Mouse (Mus musculus) left cerebral cortex, adult 11 months (tissue): ENCODE measurements at regions not wholly inside any gene's neighbourhood (a gene's known extent, or its start where the extent isn't known, plus 50 kb on each side); places are given as distances from the start of the nearest gene placed in this dataset.
"Not testable (repeated sequence)": the region's sequence is repeated elsewhere in the genome, so short reads cannot be mapped to it uniquely, and the experiment has no call there.

Experiments used
- DNase-seq: peaks from one replicate; pipeline ENCODE4 v3.0.0; 2022; ENCODE audit warnings: low spot score

- no peak for DNase-seq
Observed at GRCm38 (mm10) chr13:7233399-7233798, 584.8 kb upstream of the Pfkp start.

GRCm38 (mm10) chr13:7206626-7207211 lies 558.1 kb upstream of the Pfkp start:
- DNase-seq: no peak

DNA sequence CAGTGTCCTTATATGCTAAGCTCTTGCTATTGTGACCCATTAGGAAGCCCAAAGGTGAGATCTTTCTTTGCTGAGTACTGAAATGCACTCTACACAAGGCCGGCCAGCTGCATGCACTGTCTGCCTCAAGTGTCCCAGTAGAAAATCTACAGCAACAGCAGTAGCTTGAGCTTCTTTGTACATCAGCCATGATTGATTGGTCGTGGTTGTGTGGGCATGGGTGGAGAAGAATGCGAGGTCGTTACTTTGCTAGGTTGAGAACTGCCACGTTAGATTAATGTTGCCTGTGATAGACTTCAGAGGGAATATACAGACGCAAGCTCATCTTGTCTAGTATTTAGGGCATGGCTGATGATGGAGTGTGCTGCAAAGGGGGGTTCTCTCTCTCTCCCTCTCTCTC lies 547.4 kb upstream of the Pfkp start:
- no peak for DNase-seq

- no peak for DNase-seq
Observed at GRCm38 (mm10) chr13:7182216-7182751, 533.7 kb upstream of the Pfkp start.

GRCm38 (mm10) chr13:7175561-7176160 lies 527.1 kb upstream of the Pfkp start:
- no peak for DNase-seq

- DNase-seq: not testable (repeated sequence)
Observed at GRCm38 (mm10) chr13:7170035-7170434, 521.5 kb upstream of the Pfkp start.

- DNase-seq: no peak
Observed at GRCm38 (mm10) chr13:7146337-7146736, 497.8 kb upstream of the Pfkp start.

DNA sequence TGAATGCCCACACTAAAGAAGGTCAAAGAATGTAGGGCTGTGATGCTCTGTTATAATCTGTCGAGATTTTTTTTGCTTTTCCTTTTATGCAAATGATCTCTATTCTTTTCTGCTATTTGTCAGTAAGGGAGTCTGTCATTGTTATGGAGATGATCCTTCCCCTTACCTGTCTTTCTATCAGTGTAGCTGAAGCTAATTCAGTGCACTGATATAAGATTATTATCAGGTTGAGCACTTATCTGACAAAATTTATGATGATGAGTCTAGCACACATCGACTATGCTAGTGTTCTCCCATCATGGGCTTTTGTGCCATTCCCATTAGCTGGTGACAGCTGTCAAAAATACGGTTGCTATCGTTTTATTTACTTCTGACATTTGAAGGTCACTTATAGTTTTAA lies 462.0 kb upstream of the Pfkp start:
- no peak for DNase-seq

DNA sequence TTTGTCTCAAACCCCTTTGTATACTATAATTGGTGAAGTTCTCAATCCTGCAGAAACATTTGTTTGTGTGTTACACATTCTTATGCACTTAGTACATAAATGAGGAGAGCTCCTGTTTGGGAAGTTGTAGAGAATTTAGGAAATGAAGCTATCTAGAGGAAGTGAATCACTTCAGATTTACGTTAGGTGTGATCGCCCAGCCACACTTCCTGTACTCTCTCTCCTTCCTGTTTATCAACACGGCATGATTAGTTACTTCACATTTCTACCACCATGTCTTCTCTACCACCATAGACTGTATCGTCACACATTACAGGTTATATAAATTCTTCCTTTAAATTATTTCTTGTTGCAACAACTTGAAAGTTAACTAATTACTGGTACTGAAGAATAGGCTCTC lies 454.7 kb upstream of the Pfkp start:
- DNase-seq: no peak

- no peak for DNase-seq
Observed at GRCm38 (mm10) chr13:7093072-7093649, 444.6 kb upstream of the Pfkp start.

DNA sequence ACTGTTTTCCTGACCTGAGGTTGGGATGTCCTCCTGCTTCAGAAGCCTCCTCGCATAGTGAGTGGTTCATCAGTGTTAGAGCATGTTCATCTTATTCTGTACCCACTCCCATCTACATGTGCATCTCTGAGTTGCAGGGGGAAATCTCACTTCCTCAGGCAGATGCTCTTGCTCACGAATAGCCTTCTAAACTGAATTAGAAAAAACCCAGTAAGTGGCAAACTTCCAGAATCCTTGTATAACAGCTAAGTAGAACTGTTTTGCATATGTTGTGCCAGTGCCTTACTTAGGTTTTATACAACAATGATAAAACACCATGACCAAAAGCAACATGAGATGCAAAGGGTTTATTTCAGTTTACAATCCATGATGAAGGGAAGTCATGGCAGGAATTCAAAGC lies 442.3 kb upstream of the Pfkp start:
- DNase-seq: peak; percentile 9

DNA sequence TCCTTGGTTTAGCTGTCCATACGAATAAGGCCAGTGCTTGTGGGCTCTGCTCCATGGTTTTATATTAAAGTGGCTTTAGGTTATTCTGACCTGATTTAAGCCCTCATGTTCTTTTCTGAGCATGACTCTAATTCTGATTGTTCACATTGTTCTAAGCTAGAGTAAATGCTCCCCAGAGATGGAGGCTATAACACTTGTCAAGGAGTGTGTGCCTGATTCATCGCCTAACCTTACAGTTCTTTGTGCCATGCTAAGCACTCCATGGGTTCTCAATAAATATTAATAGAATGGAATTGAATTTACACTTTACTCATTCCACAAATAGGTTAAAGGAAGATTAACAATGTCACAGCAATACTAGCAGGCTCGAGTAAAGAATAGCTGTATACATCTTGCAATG lies 417.6 kb upstream of the Pfkp start:
- no peak for DNase-seq

- DNase-seq: no peak
Observed at GRCm38 (mm10) chr13:7063717-7064116, 415.1 kb upstream of the Pfkp start.

- DNase-seq: no peak
Observed at GRCm38 (mm10) chr13:7057545-7057944, 409.0 kb upstream of the Pfkp start.
